Mouse (Mus musculus): ENCODE results near the gene Slc40a1. TPM values are rescaled to one million over a fixed set of nuclear protein-coding genes. Genes with fewer than 3 reads are reported as not detected.

Slc40a1 gene
- total RNA-seq, 2 experiments from 2014 or later, result 70.2 to 167 TPM

Other genes with a start within 250 kb of the Slc40a1 start
- gene Wdr75, start 131.4 kb downstream of the Slc40a1 start, total RNA-seq (2014; fragmentation: Nextera tagmentation), result 185 and 197 TPM in 2 replicates
- gene Wdr75, start 131.4 kb downstream of the Slc40a1 start, total RNA-seq (2017), result 135 and 149 TPM in 2 replicates
- gene Gm5269, start 36.2 kb downstream of the Slc40a1 start, total RNA-seq (2014; fragmentation: Nextera tagmentation), result not detected in 2 replicates
- not detected in 2 replicates for gene Gm5269, start 36.2 kb downstream of the Slc40a1 start, total RNA-seq (2017)
- gene Dnah7b, start 139.8 kb upstream of the Slc40a1 start, total RNA-seq (2014; fragmentation: Nextera tagmentation), result not detected in 2 replicates
- not detected in 2 replicates for gene Dnah7b, start 139.8 kb upstream of the Slc40a1 start, total RNA-seq (2017)